Mouse (Mus musculus): ENCODE measurements around the gene Lbh.
A peak's percentile ranks its signal among the peaks of the same experiment; 100 is the strongest.

The Lbh gene

DNA sequence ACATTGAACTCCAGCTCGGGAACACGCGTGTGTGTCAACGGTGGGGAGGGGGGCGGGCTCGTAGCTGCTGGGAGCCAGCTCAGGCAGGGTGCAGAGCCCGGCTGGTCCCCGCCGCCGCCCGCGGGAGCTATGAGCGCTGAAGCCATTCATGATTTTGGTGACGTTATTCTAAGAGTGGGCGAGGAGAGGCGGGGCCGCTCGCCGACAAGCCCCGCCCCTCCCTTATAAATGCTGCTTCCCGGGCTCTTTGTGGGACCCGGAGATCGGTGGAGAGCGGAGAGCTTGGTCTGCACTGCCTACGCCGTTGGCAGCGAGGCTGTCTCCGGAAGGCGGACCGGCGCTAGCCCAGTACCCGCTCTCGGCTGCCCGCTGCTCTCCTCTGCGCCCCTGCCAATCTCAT lies at the start of gene Lbh:
Gene Lbh, plus strand, starts transcription at position 253 of the 400 bp plus-strand sequence.
- DNase-seq (ENCODE audit: low spot score in 2 of 2), result peak; percentile 93

GRCm38 (mm10) chr17:72878979-72879378 lies 39.1 kb upstream of the Lbh start:
- DNase-seq (ENCODE audit: low spot score in 2 of 2), result no peak

GRCm38 (mm10) chr17:72880156-72880555 lies 37.9 kb upstream of the Lbh start:
- no peak for DNase-seq (ENCODE audit: low spot score in 2 of 2)

DNA sequence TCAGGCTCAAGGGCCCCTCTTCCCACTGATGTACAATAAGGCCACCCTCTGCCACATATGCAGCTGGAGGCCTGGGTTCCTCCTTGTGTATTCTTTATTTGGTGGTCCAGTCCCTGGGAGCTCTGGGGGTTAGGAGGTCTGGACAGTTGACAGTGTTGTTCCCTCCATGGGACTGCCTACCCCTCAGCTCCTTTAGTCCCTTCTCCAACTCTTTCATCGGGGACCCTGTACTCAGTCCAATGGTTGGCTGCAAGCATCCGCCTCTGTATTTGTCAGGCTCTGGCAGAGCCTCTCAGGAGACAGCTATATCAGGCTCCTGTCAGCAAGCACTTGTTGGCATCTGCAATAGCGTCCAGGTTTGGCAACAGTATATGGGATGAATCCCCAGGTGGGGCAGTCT lies 37.1 kb upstream of the Lbh start:
- DNase-seq (ENCODE audit: low spot score in 2 of 2), result no peak

GRCm38 (mm10) chr17:72881804-72882203 lies 36.3 kb upstream of the Lbh start:
- no peak for DNase-seq (ENCODE audit: low spot score in 2 of 2)

DNA sequence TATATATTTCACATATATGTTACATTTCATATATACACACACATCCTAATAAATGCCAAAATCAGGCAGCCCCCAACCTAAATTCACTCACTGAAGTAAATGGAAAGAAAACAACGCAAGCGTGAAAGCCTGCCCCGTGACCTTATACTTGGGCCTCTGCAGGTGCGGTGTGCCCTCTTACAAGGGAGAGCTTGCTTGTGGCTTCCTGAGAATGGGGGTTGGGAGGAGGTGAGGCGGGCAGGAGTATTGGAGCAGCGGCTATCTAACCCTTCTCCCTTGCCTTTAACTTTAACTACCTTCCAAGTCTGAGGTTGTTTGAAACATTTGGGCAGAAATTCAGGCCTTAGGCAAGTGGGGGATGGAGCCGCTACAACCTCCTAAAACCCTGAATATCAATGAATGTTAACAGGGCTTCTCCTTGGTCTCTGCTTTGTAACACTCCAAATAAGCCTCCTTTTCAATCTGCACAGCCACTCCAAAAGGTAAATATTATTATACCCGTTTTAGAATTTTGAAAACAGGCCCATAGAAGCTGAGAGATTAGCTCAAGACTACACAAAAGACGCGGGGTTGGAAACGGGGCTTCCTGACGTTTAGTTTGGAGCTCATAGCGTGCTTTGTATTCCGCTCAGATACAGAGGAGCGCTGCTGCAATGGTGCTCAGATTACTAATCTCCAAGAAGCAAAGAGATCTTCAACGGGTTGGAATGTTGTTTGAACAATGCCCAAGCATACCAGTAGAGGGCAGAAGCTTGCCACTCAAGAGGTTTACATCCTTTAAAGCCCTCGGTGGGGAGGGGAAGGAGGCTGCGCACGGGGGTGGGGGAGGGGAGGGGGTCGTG lies 28.3 kb upstream of the Lbh start:
- peak; percentile 68 to 74 for DNase-seq (ENCODE audit: low spot score in 2 of 2)

GRCm38 (mm10) chr17:72890398-72890898 lies 27.7 kb upstream of the Lbh start:
- no peak for DNase-seq (ENCODE audit: low spot score in 2 of 2)

GRCm38 (mm10) chr17:72891556-72891955 lies 26.5 kb upstream of the Lbh start:
- no peak for DNase-seq (ENCODE audit: low spot score in 2 of 2)

GRCm38 (mm10) chr17:72895506-72895905 lies 22.6 kb upstream of the Lbh start:
- DNase-seq (ENCODE audit: low spot score in 2 of 2), result no peak

- no peak for DNase-seq (ENCODE audit: low spot score in 2 of 2)
These were observed 21.0 kb upstream of the Lbh start for GRCm38 (mm10) chr17:72897076-72897475.

GRCm38 (mm10) chr17:72897961-72898360 lies 20.1 kb upstream of the Lbh start:
- no peak for DNase-seq (ENCODE audit: low spot score in 2 of 2)

- DNase-seq (ENCODE audit: low spot score in 2 of 2), result no peak
These were observed 19.3 kb upstream of the Lbh start for GRCm38 (mm10) chr17:72898775-72899174.

GRCm38 (mm10) chr17:72901021-72901420 lies 17.1 kb upstream of the Lbh start:
- no peak for DNase-seq (ENCODE audit: low spot score in 2 of 2)

GRCm38 (mm10) chr17:72901705-72902104 lies 16.4 kb upstream of the Lbh start:
- no peak for DNase-seq (ENCODE audit: low spot score in 2 of 2)

- DNase-seq (ENCODE audit: low spot score in 2 of 2), result no peak
These were observed 14.8 kb upstream of the Lbh start for GRCm38 (mm10) chr17:72903321-72903720.

- no peak for DNase-seq (ENCODE audit: low spot score in 2 of 2)
These were observed 14.1 kb upstream of the Lbh start for GRCm38 (mm10) chr17:72903921-72904421.

DNA sequence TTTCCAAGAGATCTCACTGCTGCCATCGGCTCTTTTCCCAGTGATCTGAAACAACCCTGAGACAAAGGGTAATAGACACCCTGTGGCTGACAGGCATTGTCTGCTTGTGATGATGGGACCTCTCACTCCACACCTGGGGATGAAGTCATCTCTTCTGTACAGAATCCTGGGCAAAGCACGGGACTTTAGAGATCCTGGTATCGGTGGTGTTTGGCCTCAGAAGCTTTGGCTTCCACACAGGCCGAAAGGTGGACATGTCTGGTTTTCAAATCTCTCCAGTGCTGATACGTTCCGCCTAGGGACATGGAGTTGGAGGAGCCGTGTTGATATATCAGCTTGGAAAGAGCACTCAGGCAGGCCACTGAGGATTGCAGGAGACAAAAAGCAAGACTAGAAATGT lies 13.2 kb upstream of the Lbh start:
- DNase-seq (ENCODE audit: low spot score in 2 of 2), result no peak

DNA sequence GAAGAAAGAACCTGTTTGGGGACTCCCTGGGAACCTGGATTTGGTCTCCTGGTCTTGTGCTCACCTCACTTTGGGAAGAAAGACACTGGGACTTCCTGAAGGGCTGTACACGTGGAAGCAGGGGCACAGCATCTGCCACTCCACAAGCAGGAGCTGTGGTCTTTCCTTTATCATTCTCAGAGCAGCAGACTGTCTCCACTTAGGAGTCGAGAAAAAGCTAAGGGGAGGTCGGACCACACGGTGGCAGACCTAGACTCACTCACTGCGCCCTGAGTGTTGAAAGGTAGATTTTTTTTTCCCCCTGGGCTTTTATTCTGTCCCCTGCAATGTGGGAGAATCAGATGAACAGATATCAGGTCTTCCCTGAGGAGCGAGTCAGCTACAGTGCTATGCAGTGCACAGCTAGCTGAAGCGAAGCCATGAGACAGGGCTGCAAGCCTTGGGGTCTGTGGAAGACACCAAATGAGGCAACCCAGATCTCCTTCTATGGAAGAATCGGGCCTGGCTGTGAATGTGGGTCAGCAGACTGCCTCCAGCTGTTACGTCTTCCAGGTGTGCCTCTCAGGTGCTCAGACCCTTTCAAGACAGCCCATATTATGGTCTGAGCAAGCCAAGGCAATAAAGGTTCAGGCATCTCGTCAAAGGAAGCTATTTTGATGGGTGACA lies 11.7 kb upstream of the Lbh start:
- no peak for DNase-seq (ENCODE audit: low spot score in 2 of 2)

DNA sequence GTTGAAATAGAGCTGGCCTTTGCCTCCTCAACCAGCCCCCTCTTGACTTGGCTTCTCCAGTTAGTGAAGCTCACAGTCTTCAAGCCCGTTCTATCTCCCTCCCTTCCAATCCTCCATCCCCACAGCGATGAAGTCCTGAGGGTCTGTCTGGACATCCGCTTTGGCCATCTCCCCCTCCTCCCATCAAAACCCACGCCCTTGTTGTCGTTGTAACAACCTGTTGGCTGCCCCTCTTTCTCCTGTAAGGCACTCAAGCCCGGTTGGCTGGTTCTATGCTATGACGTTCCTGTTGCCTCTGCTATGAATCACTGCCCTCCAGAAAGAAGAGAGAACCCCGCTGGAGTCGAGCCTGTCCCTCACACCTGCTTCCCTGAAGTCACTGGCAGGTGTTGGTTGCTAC lies 10.9 kb upstream of the Lbh start:
- no peak for DNase-seq (ENCODE audit: low spot score in 2 of 2)

GRCm38 (mm10) chr17:72907777-72908176 lies 10.3 kb upstream of the Lbh start:
- DNase-seq (ENCODE audit: low spot score in 2 of 2), result no peak

DNA sequence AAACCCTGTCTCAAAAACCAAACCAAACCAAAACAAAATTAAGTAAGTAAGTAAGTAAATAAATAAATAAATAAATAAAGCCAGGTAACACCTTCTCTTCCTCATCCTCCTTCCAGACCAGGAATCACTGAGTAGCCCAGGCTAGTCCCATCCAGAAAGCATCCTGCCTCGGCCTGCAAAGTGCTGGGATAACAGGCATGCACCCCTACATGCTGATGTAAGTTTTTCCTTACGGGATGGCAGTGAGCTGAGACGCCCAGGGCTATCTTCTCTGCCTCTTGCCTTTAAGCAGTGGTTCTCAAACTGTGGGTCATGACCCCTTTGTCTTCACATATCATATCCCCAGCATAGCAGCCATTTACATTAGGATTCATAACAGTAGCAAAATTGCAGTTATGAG lies 9.5 kb upstream of the Lbh start:
- DNase-seq (ENCODE audit: low spot score in 2 of 2), result no peak

DNA sequence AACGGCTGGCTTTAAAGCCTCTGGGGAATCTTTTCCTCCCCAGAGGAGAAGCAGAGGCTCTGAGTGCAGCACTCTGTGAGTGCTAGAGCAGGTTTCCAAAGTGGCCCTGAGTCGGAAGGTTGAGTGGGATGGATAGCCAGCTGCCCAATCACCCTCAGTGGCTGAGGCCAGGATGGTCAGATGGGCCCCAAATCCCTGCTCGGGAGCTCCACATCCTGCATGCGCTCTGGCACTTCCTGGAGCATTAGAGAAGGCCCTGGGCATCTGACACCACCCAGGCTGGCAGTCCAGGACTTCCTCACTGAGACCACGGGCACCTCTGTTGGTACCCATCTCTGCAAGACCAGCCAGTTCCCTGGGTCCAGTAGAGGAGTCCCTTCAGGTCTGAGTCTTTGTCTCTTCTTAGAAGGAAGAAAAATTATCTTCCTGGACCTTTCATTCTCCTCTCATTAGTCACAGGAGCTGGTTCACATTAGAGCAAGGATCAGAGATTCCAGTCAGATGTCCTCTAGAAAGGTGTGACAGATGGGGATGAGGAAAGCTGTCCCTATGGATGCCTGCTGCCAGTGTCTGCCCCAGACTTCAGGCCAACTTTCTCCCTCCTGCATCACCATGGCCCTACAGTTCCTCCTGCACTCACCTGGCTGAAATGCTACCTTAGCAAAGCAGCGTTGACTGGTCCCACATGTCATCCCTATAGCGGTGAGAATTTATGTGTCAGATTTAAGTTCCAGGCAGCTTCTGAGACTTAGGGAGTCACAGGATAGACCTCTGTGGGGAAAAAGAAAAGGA lies 8.8 kb upstream of the Lbh start:
- DNase-seq (ENCODE audit: low spot score in 2 of 2), result no peak
